Mouse (Mus musculus) G1E (cell line): ENCODE data around the gene Gbp7.

Experiments
- CTCF ChIP-seq: IDR thresholded peaks from 2 replicates; pipeline ENCODE4 v1.5.1; 2012; ENCODE audit warnings: low read depth, low read length, inconsistent platforms, mixed read lengths
- POLR2AphosphoS5 ChIP-seq: IDR thresholded peaks from 2 replicates; pipeline ENCODE4 v1.6.1; 2012; ENCODE audit warnings: low read depth, low read length, inconsistent platforms; ENCODE audit not compliant: insufficient replicate concordance

DNA sequence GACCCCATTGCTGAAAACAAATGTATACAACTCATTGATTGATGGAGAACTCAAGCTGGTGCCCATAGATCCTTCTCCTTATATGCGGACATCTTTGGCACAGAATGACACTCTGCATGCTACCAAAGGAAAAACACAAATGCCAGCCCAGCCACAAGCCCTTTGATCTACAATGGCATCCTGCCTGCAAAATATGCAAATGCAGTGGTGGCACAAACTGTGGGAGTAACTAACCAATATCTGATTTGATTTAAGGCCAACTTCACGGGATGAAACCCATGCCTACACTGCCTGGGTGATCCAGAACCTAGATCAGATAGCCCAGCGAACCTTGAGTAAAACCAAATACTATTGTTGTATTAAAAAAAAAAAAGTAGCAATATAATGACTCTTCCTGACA is 16.5 kb downstream of the Gbp7 start:
- no peak for TF ChIP-seq CTCF
- TF ChIP-seq POLR2AphosphoS5 = no peak
